Mouse (Mus musculus): ENCODE data around the gene Fxyd1.

Gene Fxyd1

DNA sequence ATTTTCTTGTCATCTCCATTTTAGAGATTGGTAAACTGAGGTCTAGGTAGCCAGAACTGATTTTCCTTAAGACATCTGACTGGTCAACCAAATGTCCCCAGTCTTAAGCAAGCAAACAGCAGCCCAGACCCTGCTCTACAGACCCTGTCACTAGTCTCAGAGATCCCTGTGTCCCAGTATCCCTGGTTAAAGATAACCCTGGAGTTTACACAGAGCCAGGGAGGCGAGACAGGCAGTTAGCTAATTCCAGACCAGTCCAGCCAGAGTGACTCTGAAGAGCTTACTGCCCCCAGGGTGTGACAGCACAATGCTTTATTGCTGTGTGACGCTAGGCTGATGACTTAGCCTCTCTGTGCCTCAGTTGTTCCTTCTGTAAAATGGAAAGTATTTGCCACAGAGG is at the start of gene Fxyd1:
Gene Fxyd1, minus strand, starts transcription at position 129 of the 400 bp plus-strand sequence.
- no peak for DNase-seq (ENCODE audit: low spot score in 2 of 2)

DNA sequence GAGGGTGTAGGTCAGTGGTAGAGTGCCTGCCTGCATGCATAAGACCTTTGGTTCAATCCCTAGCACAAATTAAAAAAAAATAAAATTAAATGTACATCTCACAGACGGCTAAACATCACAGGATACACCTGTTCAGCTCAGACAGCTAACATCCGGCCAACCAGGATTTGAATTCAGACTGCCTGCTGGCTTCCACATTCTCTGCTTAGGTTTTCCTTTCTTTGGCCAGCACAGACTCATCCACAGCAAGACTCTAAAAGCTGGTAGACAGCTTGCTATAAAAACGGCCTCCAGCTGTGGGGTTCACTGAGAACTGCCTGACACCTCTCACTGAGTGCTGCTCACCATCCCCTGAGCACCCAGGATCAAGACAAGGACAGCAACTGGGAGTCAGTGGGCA is 49.2 kb upstream of the Fxyd1 start:
- DNase-seq (ENCODE audit: low spot score in 2 of 2), result no peak

DNA sequence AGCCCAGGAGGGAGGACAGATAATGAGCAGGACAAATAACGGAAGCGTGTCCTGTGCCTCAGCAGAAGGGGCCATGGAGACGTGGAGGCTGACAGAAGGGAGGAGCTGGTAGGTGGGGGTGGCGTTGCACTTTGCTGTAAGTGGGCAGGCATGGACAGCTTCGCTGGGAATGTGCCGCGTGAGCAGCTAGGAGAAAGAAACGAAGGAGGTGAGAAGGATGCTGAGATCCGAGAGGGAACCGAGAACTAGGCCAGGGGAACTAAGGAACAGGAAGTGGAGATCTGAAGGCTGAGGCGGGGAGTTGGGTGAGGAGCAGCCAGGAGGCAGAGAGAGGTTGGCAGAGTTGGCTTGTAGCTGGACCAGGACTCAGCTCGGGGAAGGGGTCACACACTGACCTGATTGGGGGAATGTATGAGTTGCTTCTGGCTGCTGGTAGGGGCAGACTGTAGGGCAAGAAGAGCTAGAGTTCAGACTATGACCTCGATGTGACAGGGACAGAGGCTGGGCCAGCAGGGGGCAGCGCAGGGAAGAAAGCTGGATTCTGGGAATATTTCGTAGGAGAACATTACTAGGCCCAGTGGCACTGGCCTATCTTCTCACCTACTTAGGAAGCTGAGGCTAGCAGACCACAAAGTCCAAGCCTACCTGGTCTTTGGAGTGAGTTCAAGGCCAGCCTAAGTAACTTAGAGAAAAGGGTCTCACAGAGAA is 48.2 kb upstream of the Fxyd1 start:
- no peak for DNase-seq (ENCODE audit: low spot score in 2 of 2)

DNA sequence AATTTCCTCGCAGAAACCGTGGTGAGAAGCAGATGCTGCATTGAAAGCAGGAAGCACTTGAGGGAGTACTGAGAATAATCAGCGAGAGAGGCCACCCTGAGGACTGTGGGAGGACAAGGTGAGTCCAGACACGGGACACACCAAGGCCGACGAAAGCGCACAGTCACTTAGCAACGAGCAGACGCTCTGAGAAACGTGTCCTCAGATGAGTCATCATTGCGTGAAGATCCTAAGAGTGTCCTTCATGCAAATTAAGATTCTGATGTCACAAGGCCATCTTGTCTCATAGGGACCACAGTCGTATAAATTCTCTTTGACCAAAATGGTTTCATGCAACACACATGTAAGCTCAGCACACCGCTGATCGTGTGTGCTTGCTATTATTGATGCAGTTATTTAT is 43.8 kb upstream of the Fxyd1 start:
- no peak for DNase-seq (ENCODE audit: low spot score in 2 of 2)

DNA sequence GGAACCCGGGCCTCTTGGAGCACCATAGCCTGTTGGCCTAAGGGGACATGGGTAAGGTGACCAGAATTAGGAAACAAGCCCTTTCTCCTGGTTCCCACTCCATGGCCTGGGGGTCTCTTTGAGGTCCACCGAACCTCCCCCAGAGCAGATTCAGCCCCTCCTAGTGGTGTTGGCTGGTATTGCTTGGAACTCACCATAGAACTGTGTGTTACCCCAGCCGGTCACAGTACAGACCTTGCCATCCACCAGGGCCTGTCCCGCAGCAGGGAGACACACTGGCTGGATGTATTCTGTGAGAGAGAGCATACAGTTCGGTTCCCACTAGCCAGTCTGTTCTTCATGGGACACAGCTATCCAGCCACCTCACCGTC is 42.6 kb upstream of the Fxyd1 start:
- DNase-seq (ENCODE audit: low spot score in 2 of 2), result no peak

DNA sequence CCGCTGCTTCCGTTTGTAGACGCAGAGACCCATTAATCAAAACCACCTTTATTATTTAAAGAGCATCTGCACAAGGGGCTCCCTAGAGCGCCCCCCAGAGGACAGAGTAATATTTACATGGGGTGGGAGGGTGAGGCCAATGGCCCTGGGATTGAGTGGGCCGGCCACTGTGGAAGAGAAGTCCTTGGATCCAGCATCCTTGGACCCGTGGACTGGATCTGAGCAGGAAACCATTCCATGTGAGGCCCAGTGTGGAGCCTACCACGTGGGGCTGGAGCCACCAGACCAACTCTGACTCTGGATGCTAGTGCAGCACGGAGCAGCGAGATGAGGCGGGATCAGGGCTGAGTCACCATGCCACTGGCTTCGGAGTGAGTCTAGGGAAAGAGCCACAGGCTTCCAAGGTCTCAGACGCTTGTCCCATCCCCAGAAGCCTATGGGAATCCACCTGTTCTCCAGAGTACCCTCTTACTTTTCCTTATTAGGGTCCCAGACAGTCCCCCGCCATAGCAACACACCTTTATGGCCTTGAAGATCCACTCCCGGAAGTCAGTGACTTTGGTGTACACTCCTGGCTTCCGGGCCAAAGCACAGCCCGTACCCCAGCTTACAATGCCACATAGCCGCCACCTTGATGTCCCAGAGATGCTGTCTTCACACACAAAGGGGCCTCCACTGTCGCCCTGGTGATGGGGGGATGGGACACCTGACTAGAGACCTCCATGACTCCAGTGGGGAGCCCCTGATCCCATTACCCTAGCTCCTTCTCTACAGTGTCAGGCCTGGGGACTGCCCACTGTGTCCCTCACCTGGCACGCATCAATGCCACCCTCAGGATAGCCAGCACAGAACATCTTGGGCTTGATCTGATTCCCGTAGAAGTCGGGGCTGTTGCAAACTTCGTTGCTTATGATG is 42.0 kb upstream of the Fxyd1 start:
- no peak for DNase-seq (ENCODE audit: low spot score in 2 of 2)

DNA sequence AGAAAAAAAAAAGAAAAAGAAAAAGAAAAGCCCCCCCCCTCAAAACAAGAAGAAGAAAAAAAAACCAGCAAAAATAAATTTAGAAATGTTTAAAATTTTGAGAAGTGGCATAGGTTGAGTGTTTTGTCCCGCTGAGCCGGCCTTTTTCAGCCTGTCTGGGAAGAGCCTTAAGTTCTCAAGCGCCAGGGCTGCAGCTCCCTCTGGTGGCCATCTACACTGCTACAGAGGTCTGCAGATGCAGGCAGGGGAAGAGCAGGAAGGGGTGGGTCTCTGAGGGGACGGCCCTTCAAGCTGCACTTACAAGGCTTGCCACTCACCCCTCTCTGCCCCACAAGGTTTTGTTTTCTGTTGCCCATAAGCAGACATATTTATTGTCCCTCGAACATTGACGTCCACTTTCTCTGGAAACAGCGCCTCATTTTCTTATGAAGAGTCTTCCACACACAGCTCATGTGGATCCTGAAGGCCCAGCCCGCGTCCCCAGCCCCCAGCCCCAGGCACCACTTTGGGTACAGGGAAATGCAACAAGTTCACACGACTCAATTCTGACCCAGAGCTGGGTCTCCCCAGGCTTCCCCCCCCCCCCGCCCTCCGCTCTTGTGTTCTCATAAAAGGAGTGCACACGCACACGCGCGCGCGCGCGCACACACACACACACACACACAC is 40.7 kb upstream of the Fxyd1 start:
- peak; percentile 79 to 89 for DNase-seq (ENCODE audit: low spot score in 2 of 2)

DNA sequence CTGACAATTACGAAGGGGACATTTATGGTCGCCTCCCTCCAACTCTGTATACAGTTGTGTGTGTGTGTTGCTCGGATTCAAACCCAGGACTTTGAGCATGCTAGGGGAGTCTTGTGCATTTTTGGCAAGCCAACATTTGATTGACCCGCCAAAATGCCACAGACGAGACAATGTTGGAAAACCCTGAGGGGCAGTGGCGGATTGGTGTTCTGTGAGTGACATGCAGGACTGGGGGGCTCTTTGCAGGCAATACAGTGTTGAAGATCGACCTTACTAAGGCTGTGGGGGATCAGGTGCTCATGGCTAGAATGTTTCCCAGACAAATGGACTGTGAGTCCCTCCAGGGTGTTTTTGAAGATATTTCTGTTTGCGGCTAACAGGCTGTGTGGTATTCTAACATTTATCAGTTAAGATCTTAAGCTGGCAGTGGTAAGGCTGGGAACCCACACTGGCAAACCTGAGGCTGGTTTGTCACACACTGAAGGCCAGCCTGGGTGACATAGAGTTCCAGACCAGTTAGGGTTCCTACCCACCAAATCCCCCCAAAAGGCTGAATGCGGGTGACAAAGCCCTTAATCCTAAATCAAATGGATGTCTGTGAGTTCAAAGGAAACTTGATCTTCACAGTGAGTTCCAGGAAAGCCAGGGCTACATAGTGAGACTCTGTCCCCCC is 40.0 kb upstream of the Fxyd1 start:
- DNase-seq (ENCODE audit: low spot score in 2 of 2), result no peak

DNA sequence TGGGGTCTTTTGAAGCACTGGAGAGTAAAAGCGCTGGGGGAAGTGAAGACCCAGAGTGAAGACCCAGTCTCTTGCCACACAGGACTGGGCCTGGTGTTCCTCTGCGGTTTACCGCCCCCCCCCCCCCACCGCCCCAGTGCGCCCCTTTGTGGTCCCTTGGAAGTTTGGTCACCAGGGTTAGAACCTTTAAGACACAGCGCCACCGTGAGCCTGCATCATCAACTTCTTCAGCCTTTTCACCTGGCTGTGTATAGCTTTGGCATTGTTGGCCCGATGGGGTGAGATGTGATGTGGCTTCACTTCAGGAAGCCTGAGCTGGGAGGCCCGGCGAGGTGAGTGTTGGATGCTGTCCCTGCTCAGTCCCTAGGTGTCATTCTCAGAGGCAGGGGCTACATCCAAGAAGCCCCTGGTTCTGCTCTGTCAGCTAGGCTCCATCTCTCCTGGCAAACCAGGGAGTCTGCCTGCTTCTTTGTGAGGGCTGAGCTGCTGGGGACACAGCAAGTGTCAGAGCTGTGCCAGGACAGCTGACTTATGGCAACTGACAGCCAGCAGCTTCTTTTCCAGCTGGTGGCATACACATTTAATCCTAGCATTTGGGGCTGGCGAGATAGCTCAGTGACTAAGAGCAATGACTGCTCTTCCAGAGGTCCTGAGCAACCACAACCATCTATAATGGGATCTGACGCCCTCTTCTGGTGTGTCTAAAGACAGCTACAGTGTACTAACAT is 37.9 kb upstream of the Fxyd1 start:
- no peak for DNase-seq (ENCODE audit: low spot score in 2 of 2)

DNA sequence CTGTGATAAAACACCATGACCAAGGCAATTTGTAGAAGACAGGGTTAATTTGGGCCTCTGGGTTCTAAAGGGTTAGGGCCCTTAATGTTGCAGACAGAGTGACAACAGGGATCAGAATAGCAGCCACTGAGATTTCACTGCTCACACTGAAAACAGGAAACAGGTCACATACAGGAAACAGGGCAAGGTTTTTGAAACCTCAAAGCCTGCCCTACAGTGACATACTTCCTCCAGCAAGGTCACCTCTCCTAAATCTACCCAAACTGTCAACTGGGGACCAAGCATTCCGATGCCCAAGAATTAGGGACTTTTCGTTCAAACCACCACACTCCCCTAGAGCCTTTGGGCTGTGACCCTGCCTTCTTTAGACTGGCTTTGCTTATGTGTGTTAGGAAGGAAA is 32.7 kb upstream of the Fxyd1 start:
- DNase-seq (ENCODE audit: low spot score in 2 of 2), result no peak

DNA sequence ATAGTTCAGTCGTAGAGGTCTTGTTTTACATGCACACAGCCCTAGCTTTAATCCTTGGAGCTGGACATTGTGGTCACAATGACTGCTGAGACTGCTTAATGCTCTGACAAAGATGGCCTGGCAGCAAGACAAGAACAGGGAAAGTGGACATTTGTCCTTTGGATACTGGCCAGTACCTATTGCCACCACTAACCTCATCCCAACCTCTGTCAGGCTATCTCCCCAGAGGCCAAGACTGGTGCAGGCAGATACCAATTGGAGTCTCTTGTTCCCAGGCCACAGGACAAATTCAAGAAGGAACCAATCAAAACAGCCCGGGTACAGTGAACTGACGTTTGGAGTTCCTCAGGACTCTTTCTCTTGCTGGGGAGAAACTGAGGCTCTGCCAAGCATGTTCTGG is 31.2 kb upstream of the Fxyd1 start:
- no peak for DNase-seq (ENCODE audit: low spot score in 2 of 2)

DNA sequence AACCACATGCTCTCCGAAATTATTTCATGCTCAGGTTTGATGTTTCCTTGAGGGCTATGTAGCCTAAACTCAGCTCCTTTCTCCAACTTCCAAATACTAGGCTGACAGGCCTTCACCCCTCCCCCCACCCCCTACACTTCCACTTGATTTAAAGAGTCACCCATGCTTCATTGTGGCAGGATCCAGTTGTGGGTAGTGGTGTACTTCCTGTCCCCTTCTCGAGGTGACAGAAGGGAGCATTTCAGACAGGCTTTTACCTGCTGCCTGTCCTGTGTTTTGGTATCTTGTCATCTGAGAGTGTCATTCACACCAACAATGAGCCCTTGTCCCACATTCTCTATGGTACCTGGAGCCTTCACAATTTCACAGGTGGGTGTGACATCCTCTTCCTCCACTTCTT is 30.3 kb upstream of the Fxyd1 start:
- no peak for DNase-seq (ENCODE audit: low spot score in 2 of 2)

DNA sequence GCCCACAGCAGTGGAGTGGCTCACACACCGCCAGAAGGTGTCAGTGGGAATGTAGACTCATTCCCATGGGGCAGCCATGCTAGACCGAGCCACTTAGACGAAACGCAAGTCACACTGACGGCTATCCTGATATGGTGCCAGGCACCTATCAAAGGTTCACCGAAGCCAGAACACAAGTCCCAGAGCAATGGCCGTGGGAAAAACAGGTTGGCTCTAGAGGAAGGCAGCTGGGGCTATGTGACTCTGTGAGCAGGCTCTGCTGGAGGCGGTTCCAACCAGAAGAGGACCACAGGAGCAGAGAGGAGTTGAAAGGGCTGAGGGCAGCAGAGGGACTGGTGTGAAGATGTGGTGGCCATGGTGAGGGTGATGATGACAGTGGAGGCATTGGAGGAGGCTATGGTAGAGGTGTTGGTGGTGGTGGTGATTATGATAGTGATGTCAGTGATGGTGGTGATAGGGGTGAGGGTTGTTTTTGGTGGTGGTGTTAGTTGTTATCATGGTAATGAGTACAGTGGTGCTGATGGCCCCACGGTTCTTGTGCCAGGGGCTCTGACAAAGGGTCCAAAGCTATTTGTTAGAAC is 29.3 kb upstream of the Fxyd1 start:
- DNase-seq (ENCODE audit: low spot score in 2 of 2), result no peak

DNA sequence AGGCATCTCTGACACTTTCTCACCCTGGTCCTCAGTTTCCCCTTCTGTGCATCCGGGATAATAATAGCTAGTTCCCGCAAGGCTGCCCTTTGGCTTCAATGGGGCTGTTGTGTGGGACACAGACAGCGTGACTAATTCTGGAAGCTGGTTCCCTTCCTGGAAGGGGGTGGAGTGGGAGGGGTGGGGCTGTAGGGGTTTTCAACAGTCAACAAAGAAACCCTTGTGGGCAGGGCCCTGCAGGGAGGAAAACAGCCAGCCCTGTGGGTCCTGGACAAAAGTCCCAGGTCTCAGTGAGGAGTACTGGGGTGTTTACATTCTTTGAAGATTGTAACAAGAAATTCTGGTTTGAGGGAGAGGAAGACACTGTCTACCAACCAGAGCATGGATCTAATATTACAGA is 28.2 kb upstream of the Fxyd1 start:
- no peak for DNase-seq (ENCODE audit: low spot score in 2 of 2)

DNA sequence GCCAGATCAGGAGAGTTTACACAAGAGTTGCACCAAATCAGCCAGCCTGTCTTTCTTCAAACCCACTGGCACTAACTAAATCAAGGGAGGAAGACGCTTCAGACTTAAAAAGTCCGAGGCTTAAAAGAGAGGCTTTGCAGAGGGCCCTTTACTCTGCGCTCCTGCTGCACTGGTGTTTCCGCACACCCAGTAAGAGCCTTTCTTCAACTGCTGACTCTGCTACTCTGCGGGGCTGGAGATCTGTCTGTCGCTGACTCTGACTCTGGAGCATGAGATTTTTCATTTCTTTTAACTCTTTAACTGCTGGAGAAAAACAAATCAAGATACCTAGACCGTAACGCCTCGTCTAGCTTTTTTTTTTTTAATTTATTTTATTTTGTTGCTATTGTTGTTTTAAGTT is 27.1 kb upstream of the Fxyd1 start:
- DNase-seq (ENCODE audit: low spot score in 2 of 2), result no peak

DNA sequence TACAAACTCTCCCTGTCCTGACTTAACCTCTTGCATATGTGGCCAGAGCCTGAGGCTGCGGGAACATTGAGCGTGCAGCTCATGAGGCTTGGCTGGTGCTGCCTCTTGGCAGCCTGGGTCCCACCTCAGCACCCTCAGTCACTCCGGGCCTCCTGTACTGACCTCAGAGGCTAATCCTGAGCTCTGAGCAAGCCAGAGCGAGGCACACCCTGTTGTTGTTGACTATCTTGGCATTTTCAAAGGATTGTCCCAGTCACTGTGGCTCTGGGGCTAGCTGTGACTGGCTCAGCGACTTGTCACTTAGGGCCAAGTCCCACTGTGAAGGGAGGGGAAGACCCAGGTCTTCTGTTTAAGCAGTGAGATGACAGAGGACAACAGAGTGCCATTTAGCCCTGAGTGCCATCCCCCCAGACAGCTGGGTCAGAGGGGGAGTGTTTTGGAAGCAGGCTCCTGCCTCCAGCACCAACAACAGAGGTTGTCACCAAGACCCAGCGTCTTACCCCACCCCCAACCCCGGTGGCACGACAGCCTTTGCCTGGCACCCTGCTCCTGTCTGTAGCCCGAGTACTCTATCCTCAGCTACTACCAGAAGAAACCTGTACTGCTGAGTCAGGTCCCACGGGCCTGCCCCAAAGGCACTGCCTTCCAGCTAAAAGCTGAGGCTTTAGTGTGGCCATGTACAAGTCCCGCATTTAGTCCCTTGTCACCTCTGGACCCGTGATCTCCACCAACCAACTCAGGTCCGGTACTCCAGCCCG is 26.0 kb upstream of the Fxyd1 start:
- peak; percentile 46 to 47 for DNase-seq (ENCODE audit: low spot score in 2 of 2)

DNA sequence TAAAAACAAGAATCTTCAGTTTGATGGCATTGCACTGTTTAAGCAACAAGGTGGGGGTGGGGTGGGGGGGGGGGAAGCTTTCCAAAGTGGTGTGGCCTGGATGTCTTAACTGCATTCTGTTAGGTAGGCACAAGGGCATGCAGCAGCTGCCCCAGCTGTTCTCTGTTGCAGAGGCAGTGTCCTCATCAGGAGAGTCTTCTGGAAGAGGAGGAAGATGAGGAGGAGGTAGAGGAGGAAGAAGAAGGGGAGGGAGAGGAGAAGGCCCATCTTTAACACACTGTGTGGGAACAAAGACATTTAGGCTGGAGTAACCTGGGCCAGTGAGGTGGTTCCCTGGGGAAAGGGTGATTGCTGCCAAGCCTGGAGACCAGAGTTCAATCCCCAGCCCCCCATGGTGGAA is 25.1 kb upstream of the Fxyd1 start:
- DNase-seq (ENCODE audit: low spot score in 2 of 2), result no peak

DNA sequence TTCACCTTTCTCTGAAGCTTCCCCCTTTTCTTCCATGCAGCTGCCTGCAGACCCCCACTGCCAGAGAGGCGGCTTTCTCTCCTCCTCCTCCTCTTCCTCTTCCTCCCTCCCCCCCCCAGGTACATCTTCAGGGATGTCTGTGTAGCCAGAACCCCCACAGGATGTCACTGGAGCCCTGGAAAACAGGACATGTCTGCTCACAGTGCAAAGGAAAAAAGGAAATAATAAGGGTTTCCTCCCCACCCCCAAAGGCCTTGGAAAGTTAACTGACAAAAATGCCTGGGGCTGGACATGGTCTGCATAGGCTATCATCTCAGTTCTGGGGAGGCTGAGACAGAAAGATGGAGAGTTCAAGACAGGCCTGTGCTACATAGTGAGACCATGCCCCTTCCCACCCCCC is 24.1 kb upstream of the Fxyd1 start:
- no peak for DNase-seq (ENCODE audit: low spot score in 2 of 2)

DNA sequence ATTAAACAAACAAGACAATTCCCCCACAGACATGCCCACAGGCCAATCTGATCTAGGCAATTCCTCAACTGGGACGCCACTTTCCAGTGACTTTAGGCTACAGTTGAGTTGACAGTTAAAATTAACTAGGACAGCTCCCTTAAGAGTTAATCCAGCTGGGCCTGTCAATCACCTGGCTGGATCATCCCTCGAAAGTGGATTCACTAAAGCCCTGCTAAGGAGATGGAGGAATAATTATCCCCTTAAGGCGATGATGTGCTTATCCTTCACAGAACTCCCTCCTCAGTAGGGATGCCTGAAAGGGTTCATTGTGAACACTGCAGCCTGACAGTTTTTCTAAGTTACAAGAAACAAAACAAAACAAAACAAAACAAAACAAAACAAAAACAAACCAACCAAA is 23.6 kb upstream of the Fxyd1 start:
- DNase-seq (ENCODE audit: low spot score in 2 of 2), result no peak

DNA sequence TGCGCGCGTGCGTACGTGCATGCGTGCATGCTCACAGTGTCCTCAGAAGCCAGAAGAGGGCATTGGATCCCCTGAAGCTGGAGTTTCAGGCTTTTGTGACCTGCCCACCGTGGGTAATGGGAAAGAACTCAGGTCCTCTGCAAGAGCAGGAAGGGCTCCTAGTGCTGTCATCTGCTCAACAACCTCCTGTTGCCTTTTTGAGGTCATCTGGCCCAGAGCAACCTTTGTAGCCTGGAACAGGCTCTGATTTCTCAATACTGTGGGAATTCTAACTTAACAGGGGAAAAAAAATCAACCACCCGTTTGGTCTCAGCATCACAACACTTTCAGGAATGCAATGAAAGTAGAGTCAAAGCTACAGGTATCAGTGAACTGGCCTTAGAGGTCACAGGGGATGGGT is 22.7 kb upstream of the Fxyd1 start:
- DNase-seq (ENCODE audit: low spot score in 2 of 2), result no peak
